Mouse (Mus musculus): ENCODE results near the gene Ambra1. TPM values are rescaled to one million over a fixed set of nuclear protein-coding genes. Genes with fewer than 3 reads are reported as not detected.

Ambra1 gene
- polyA plus RNA-seq (2015; fragmentation: Nextera tagmentation; extraction: Ambion mirVana), result 9.8 and 10.4 TPM in 2 replicates

- ATAC-seq (ENCODE audit: extremely low read depth, insufficient number of reproducible peaks, low FRiP score, low TSS enrichment), result peak; percentile 61; the same call in 1 of the 2 replicates
- Histone ChIP-seq H3K4me1 (peaks cover 4% of the 10 kb centered on the region), H3K4me2 (peak within 1 kb of the TSS; percentile 71), H3K9ac (peak within 1 kb of the TSS; percentile 97), H3K9me3 (no peaks in the 10 kb centered on the region), H3K27me3 (replicated peaks) (peaks cover 7% of the 10 kb centered on the region; the same call in 1 of the 2 replicates), H3K27ac (replicated peaks) (peak within 1 kb of the TSS; percentile 96), H3K36me3 (peaks cover 13% of the 10 kb centered on the region), H3K4me3 (peak within 1 kb of the TSS; percentile 98)
- 1% methylated on average over 68 of the region's 68 CpGs for WGBS
Observed at GRCm38 (mm10) chr2:91729971-91730821, at the start of gene Ambra1. Gene Ambra1 (plus strand): TSS chr2:91730134.

- Histone ChIP-seq H3K9me3 (no peaks in the 10 kb centered on the region), H3K27me3 (replicated peaks) (no peaks in the 10 kb centered on the region), H3K4me1 (no peaks in the 10 kb centered on the region), H3K27ac (replicated peaks) (no peak overlapping the region), H3K4me3 (no peak overlapping the region), H3K36me3 (peaks cover 92% of the 10 kb centered on the region), H3K9ac (no peak overlapping the region), H3K4me2 (no peak overlapping the region)
- WGBS, result 37% methylated on average over 4 of the region's 4 CpGs
- no peak for ATAC-seq (ENCODE audit: extremely low read depth, insufficient number of reproducible peaks, low FRiP score, low TSS enrichment)
Observed at GRCm38 (mm10) chr2:91682850-91683249, 47.1 kb upstream of the Ambra1 start.

- Histone ChIP-seq H3K27me3 (replicated peaks) (no peaks in the 10 kb centered on the region), H3K4me2 (no peak overlapping the region), H3K9ac (no peak overlapping the region), H3K36me3 (peaks cover 91% of the 10 kb centered on the region), H3K9me3 (no peaks in the 10 kb centered on the region), H3K27ac (replicated peaks) (no peak overlapping the region), H3K4me3 (no peak overlapping the region), H3K4me1 (no peaks in the 10 kb centered on the region)
- 77% methylated on average over 8 of the region's 8 CpGs for WGBS
- ATAC-seq (ENCODE audit: extremely low read depth, insufficient number of reproducible peaks, low FRiP score, low TSS enrichment), result no peak
Observed at GRCm38 (mm10) chr2:91683919-91684318, 46.0 kb upstream of the Ambra1 start.

GRCm38 (mm10) chr2:91689452-91689851 is 40.5 kb upstream of the Ambra1 start:
- Histone ChIP-seq H3K9ac (no peak overlapping the region), H3K27me3 (replicated peaks) (no peaks in the 10 kb centered on the region), H3K27ac (replicated peaks) (0 out of 2 replicates have a peak overlapping the region, but pooled peaks have one; percentile 32), H3K4me1 (no peaks in the 10 kb centered on the region), H3K9me3 (no peaks in the 10 kb centered on the region), H3K36me3 (peaks cover 79% of the 10 kb centered on the region), H3K4me3 (no peak overlapping the region), H3K4me2 (no peak overlapping the region)
- 65% methylated on average over 7 of the region's 7 CpGs for WGBS
- ATAC-seq (ENCODE audit: extremely low read depth, insufficient number of reproducible peaks, low FRiP score, low TSS enrichment), result no peak

- ATAC-seq (ENCODE audit: extremely low read depth, insufficient number of reproducible peaks, low FRiP score, low TSS enrichment), result no peak
- Histone ChIP-seq H3K27me3 (replicated peaks) (no peaks in the 10 kb centered on the region), H3K4me2 (no peak overlapping the region), H3K9ac (no peak overlapping the region), H3K4me1 (peaks cover 30% of the 10 kb centered on the region), H3K9me3 (no peaks in the 10 kb centered on the region), H3K4me3 (no peak overlapping the region), H3K36me3 (peaks cover 32% of the 10 kb centered on the region), H3K27ac (replicated peaks) (peak overlapping the region; percentile 45; the same call in 1 of the 2 replicates)
- 62% methylated on average over 10 of the region's 10 CpGs for WGBS
Observed at GRCm38 (mm10) chr2:91695436-91696224, 34.3 kb upstream of the Ambra1 start.

GRCm38 (mm10) chr2:91696225-91696590 is 33.7 kb upstream of the Ambra1 start:
- WGBS, result 24% methylated on average over 1 of the region's 1 CpGs

GRCm38 (mm10) chr2:91699225-91699624 is 30.7 kb upstream of the Ambra1 start:
- Histone ChIP-seq H3K27ac (replicated peaks) (no peak overlapping the region; the same call in 1 of the 2 replicates), H3K27me3 (replicated peaks) (no peaks in the 10 kb centered on the region), H3K4me2 (no peak overlapping the region), H3K4me1 (peaks cover 30% of the 10 kb centered on the region), H3K9me3 (no peaks in the 10 kb centered on the region), H3K4me3 (no peak overlapping the region), H3K9ac (no peak overlapping the region), H3K36me3 (peaks cover 9% of the 10 kb centered on the region)
- 29% methylated on average over 1 of the region's 1 CpGs for WGBS
- no peak for ATAC-seq (ENCODE audit: extremely low read depth, insufficient number of reproducible peaks, low FRiP score, low TSS enrichment)

More at GRCm38 (mm10) chr2:91696225-91696590, 33.7 kb upstream of the Ambra1 start:
- Histone ChIP-seq H3K27ac (replicated peaks) (peak overlapping the region; percentile 45; the same call in 1 of the 2 replicates), H3K4me1 (peaks cover 30% of the 10 kb centered on the region), H3K9ac (no peak overlapping the region), H3K9me3 (no peaks in the 10 kb centered on the region), H3K4me2 (no peak overlapping the region), H3K4me3 (no peak overlapping the region), H3K36me3 (peaks cover 31% of the 10 kb centered on the region), H3K27me3 (replicated peaks) (no peaks in the 10 kb centered on the region)
- no peak for ATAC-seq (ENCODE audit: extremely low read depth, insufficient number of reproducible peaks, low FRiP score, low TSS enrichment)

GRCm38 (mm10) chr2:91701366-91701765 is 28.6 kb upstream of the Ambra1 start:
- Histone ChIP-seq H3K4me1 (peaks cover 17% of the 10 kb centered on the region), H3K4me3 (no peak overlapping the region), H3K9me3 (no peaks in the 10 kb centered on the region), H3K9ac (no peak overlapping the region), H3K4me2 (no peak overlapping the region), H3K27ac (replicated peaks) (no peak overlapping the region), H3K36me3 (no peaks in the 10 kb centered on the region), H3K27me3 (replicated peaks) (no peaks in the 10 kb centered on the region)
- ATAC-seq (ENCODE audit: extremely low read depth, insufficient number of reproducible peaks, low FRiP score, low TSS enrichment), result no peak
- WGBS, result 93% methylated on average over 2 of the region's 2 CpGs

- H3K36me3 ChIP-seq, result peaks cover 3% of the 10 kb centered on the region; the same call in 1 of the 2 replicates
- no peak for ATAC-seq (ENCODE audit: extremely low read depth, insufficient number of reproducible peaks, low FRiP score, low TSS enrichment)
- H3K9me3 ChIP-seq, result no peaks in the 10 kb centered on the region
- WGBS, result 77% methylated on average over 6 of the region's 6 CpGs
- H3K4me2 ChIP-seq, result no peak overlapping the region
- H3K4me3 ChIP-seq, result no peak overlapping the region
- no peak overlapping the region for H3K27ac ChIP-seq (replicated peaks)
- H3K9ac ChIP-seq, result no peak overlapping the region
- H3K27me3 ChIP-seq (replicated peaks), result no peaks in the 10 kb centered on the region
- peaks cover 10% of the 10 kb centered on the region for H3K4me1 ChIP-seq
Observed at GRCm38 (mm10) chr2:91705736-91706135, 24.2 kb upstream of the Ambra1 start.

- no peak overlapping the region for H3K4me3 ChIP-seq
- H3K27ac ChIP-seq (replicated peaks), result no peak overlapping the region
- H3K36me3 ChIP-seq, result peaks cover 3% of the 10 kb centered on the region; the same call in 1 of the 2 replicates
- no peak overlapping the region for H3K4me2 ChIP-seq
- peaks cover 13% of the 10 kb centered on the region for H3K4me1 ChIP-seq
- no peak for ATAC-seq (ENCODE audit: extremely low read depth, insufficient number of reproducible peaks, low FRiP score, low TSS enrichment)
- H3K27me3 ChIP-seq (replicated peaks), result no peaks in the 10 kb centered on the region
- no peaks in the 10 kb centered on the region for H3K9me3 ChIP-seq
- H3K9ac ChIP-seq, result no peak overlapping the region
Observed at GRCm38 (mm10) chr2:91706456-91706855, 23.5 kb upstream of the Ambra1 start.

- Histone ChIP-seq H3K27ac (replicated peaks) (no peak overlapping the region), H3K9me3 (no peaks in the 10 kb centered on the region), H3K4me3 (no peak overlapping the region), H3K36me3 (peaks cover 6% of the 10 kb centered on the region), H3K4me1 (peaks cover 21% of the 10 kb centered on the region), H3K27me3 (replicated peaks) (no peaks in the 10 kb centered on the region), H3K9ac (no peak overlapping the region), H3K4me2 (no peak overlapping the region)
- WGBS, result 93% methylated on average over 6 of the region's 6 CpGs
- ATAC-seq (ENCODE audit: extremely low read depth, insufficient number of reproducible peaks, low FRiP score, low TSS enrichment), result no peak
Observed at GRCm38 (mm10) chr2:91708361-91708760, 21.6 kb upstream of the Ambra1 start.

Data from heart, embryonic 13.5 days (tissue).